Mouse (Mus musculus): ENCODE data around the gene Trub1.

DNA sequence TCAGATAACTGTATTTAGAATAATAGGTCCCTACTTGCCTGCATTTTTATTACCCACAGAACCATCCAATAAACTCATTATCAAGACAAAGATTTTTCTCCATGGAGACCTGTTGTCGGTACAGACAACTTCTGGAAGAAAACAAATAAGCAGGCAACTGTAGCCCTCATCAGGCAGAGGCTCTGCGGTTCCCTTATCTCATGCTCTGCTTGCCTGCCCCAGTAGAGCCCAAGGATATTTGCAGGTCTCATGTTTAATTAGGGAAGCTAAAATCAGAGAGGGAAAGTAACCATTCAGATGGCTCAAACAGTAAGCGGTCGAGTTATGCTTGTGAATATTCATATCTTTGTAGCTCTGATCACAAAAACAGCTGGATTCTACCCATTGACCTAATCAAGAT, 77.5 kb downstream of the Trub1 start:
- no peak for TF ChIP-seq POLR2A (IDR thresholded peaks at IDR 0.05; ENCODE audit: insufficient read length, low read depth)
- no peak for TF ChIP-seq MAX (IDR thresholded peaks at IDR 0.05; ENCODE audit: low read depth)
- TF ChIP-seq POLR2AphosphoS2 (IDR thresholded peaks at IDR 0.05; ENCODE audit: insufficient read length, low read depth), result no peak
